Mouse (Mus musculus): Measurements from ENCODE around the gene Eef1g. TPM values are rescaled to one million over a fixed set of nuclear protein-coding genes. Genes with fewer than 3 reads are reported as not detected.

Gene Eef1g
- polyA plus RNA-seq, 1 experiment: 5.4 TPM

DNA sequence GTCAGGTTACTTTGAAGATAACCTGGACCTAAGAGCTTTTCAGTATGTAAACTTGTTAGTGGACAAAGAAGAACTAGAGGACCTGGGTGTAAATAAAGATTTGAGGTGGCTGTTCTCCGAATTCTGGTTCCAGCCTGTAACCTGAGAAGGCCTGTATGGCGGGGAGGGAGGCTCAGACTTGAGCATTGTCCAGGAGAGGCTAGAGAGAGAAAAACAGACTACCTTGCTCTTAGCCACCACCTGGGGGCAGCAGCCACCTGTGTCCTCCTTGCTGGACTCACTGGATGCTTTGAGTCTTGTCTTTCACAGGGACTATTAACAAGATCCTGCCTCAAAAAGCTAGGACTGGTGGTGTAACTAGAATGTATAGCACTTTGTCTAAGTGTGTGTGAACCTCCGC lies 9.7 kb downstream of the Eef1g start:
- Histone ChIP-seq H3K27me3 (ENCODE audit: control insufficient read depth) (no peaks in the 10 kb centered on the region), H3K36me3 (ENCODE audit: control insufficient read depth) (peaks cover 97% of the 10 kb centered on the region), H3K9me3 (ENCODE audit: control insufficient read depth, low read length) (no peaks in the 10 kb centered on the region), H3K4me1 (ENCODE audit: control insufficient read depth) (peaks cover 5% of the 10 kb centered on the region), H3K4me3 (replicated peaks) (no peak overlapping the region)
- TF ChIP-seq GATA1 (IDR thresholded peaks at IDR 0.05; ENCODE audit: low read length) (no peak), TAL1 (IDR thresholded peaks at IDR 0.05; ENCODE audit: low read length) (no peak)

DNA sequence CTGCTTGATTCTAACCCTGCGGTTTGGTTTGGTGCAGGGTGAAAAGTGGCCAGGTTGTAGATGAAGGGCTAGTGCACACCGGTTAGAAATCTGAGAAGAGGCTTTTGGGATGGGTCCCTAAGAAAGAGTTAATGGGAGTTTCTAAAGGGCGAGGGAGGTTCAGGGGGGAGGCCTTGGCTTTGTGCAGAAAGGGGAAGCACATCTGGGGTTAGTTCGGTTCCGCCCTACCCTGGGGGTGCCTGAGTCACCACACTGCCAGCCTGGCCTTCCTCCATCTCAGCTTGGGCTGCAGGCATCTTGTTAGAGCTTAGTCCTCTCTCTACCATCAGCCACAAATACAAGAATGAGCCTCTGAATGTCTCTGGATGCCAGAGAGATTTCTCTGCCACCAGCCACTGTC lies 13.9 kb downstream of the Eef1g start:
- H3K27me3 ChIP-seq (ENCODE audit: control insufficient read depth): peaks cover 6% of the 10 kb centered on the region
- no peaks in the 10 kb centered on the region for H3K9me3 ChIP-seq (ENCODE audit: control insufficient read depth, low read length)
- H3K4me1 ChIP-seq (ENCODE audit: control insufficient read depth): peaks cover 20% of the 10 kb centered on the region
- TF ChIP-seq GATA1 (IDR thresholded peaks at IDR 0.05; ENCODE audit: low read length): no peak
- TF ChIP-seq TAL1 (IDR thresholded peaks at IDR 0.05; ENCODE audit: low read length): no peak
- H3K4me3 ChIP-seq (replicated peaks): no peak overlapping the region
- H3K36me3 ChIP-seq (ENCODE audit: control insufficient read depth): peaks cover 60% of the 10 kb centered on the region

DNA sequence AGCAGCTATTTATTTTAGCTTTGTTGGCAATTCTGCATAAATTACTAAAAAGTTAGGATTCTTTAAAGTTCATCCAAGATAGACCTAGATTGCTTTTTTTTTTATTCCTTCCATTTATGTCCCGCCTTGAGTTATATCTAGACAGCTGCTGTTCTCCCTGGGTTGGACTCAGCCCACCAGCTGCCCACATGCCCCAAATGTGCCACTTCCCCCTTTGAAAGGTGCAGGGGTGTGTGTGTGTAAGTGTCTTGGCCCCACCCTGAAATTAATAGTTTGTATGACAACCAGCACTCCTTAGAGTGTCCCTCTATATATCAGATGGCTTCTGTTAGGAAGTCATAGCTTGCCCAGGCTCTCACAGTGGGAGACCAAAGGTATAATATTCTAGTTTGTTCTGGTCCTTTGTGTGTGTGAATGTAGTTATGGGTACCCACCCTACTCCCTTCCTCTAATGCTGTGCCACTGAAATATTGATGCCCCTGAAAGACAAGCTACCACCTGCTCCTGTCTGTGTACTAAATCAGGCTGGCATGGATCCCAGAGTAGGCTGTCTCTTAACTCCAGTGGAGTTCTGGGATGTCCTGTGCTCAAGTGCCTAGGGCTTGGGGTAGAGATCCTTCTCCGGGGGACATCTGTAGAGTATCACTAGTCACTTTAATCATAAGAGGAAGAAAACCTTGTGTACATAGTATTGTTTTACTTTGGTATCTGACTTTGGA lies 14.8 kb downstream of the Eef1g start:
- Histone ChIP-seq H3K36me3 (ENCODE audit: control insufficient read depth) (peaks cover 52% of the 10 kb centered on the region), H3K4me1 (ENCODE audit: control insufficient read depth) (peaks cover 20% of the 10 kb centered on the region)

DNA sequence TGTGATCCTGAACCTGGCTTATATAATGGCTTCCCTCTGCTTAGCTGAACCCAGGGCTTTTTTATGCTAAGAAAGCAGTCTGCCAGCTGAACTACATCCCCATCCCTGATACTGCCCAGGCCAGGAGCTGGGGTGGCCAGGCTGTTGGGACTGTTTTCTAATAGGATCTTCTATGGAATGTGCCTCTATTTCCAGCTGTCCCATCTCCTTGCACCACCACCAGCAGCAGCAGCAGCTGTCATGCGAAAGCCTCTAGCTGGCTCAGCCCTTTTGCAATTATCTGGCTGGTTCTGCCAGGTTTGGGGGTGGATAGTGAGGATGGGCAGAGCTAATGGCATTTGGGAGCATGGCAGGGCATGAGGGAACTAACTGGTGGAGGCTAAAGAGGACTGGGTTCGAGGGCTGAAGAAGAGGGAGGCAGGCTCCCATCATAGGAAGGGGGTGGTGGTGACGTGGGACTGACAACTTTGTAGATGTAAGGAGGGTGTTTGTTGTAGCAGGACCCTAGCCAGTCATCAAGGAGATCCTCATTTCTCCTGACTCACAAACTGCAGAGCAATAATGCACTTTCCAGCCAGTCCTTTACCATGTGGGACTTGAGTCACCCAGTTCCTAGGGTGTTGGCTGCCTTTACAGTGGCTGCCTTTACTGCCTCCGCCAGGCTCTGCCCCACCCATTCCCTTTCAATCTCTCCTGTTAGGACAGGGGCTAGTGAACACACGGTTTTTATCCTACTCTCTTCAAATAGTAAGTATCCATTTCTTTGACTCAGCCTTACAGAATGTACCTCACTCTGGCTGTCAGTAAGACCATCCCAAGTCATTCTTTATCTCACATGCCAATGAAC lies 15.7 kb downstream of the Eef1g start:
- H3K36me3 ChIP-seq (ENCODE audit: control insufficient read depth): peaks cover 43% of the 10 kb centered on the region
- H3K27me3 ChIP-seq (ENCODE audit: control insufficient read depth): peaks cover 22% of the 10 kb centered on the region
- TF ChIP-seq TAL1 (IDR thresholded peaks at IDR 0.05; ENCODE audit: low read length) (no peak), GATA1 (IDR thresholded peaks at IDR 0.05; ENCODE audit: low read length) (no peak)
- no peak overlapping the region for H3K4me3 ChIP-seq (replicated peaks)
- no peaks in the 10 kb centered on the region for H3K9me3 ChIP-seq (ENCODE audit: control insufficient read depth, low read length)
- H3K4me1 ChIP-seq (ENCODE audit: control insufficient read depth): peaks cover 20% of the 10 kb centered on the region

More for the DNA sequence above, 14.8 kb downstream of the Eef1g start:
- Histone ChIP-seq H3K9me3 (ENCODE audit: control insufficient read depth, low read length) (no peaks in the 10 kb centered on the region), H3K27me3 (ENCODE audit: control insufficient read depth) (peaks cover 15% of the 10 kb centered on the region), H3K4me3 (replicated peaks) (no peak overlapping the region)
- TF ChIP-seq TAL1 (IDR thresholded peaks at IDR 0.05; ENCODE audit: low read length): no peak
- no peak for TF ChIP-seq GATA1 (IDR thresholded peaks at IDR 0.05; ENCODE audit: low read length)

- H3K27me3 ChIP-seq (ENCODE audit: control insufficient read depth): peaks cover 28% of the 10 kb centered on the region
- peaks cover 20% of the 10 kb centered on the region for H3K4me1 ChIP-seq (ENCODE audit: control insufficient read depth)
- peaks cover 36% of the 10 kb centered on the region for H3K36me3 ChIP-seq (ENCODE audit: control insufficient read depth)
- TF ChIP-seq GATA1 (IDR thresholded peaks at IDR 0.05; ENCODE audit: low read length): no peak
- no peak overlapping the region for H3K4me3 ChIP-seq (replicated peaks)
- no peaks in the 10 kb centered on the region for H3K9me3 ChIP-seq (ENCODE audit: control insufficient read depth, low read length)
Observed at GRCm38 (mm10) chr19:8983150-8983650, 16.4 kb downstream of the Eef1g start.

GRCm38 (mm10) chr19:8984255-8984868 lies 17.5 kb downstream of the Eef1g start:
- peaks cover 27% of the 10 kb centered on the region for H3K4me1 ChIP-seq (ENCODE audit: control insufficient read depth)

DNA sequence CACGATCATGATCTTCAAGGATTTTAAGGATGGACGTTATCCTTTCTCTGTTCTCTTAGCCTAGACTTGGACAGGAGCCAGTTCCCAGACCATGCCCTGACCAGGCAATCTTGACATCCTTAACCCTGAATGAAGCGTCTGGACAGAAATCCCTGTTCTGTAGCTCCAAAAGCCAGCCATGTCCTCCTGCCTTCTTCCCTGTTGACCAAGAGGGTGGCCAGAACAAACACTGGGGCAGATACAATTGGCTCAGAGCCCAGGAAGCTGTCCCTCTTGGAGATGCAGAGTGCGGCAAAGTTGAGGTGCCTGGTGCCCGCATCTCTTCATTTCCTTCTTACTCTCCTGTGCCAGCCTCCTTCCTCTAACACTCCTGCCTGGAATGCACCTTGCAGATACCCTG lies 19.1 kb downstream of the Eef1g start:
- H3K9me3 ChIP-seq (ENCODE audit: control insufficient read depth, low read length): no peaks in the 10 kb centered on the region
- no peak for TF ChIP-seq TAL1 (IDR thresholded peaks at IDR 0.05; ENCODE audit: low read length)
- TF ChIP-seq GATA1 (IDR thresholded peaks at IDR 0.05; ENCODE audit: low read length): no peak
- H3K4me1 ChIP-seq (ENCODE audit: control insufficient read depth): peaks cover 36% of the 10 kb centered on the region
- peaks cover 55% of the 10 kb centered on the region for H3K27me3 ChIP-seq (ENCODE audit: control insufficient read depth)
- peaks cover 10% of the 10 kb centered on the region for H3K36me3 ChIP-seq (ENCODE audit: control insufficient read depth)
- H3K4me3 ChIP-seq (replicated peaks): no peak overlapping the region

More at GRCm38 (mm10) chr19:8984255-8984868, 17.5 kb downstream of the Eef1g start:
- TF ChIP-seq TAL1 (IDR thresholded peaks at IDR 0.05; ENCODE audit: low read length) (no peak), GATA1 (IDR thresholded peaks at IDR 0.05; ENCODE audit: low read length) (no peak)
- peaks cover 40% of the 10 kb centered on the region for H3K27me3 ChIP-seq (ENCODE audit: control insufficient read depth)
- H3K4me3 ChIP-seq (replicated peaks): no peak overlapping the region
- H3K36me3 ChIP-seq (ENCODE audit: control insufficient read depth): peaks cover 24% of the 10 kb centered on the region
- H3K9me3 ChIP-seq (ENCODE audit: control insufficient read depth, low read length): no peaks in the 10 kb centered on the region

DNA sequence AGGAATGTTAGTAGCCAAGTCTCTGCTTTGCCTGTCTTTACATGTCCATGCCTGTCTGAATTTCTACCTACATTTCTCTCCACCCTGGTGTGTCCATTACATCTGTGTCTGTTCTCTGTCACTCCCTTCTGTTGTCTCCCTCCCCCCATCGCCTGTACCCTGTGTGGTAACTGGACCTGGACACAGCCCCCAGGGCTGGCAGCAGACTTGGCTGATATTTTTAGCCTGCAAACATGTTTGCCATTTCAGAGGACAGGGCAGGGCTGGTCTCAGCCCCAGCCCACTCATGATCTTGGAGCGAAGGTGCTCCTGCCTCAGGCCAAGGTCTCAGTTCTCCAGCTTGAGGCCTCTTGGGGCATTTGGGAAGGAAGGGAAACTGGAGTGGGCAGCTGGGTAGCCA lies 21.0 kb downstream of the Eef1g start:
- peaks cover 31% of the 10 kb centered on the region for H3K4me1 ChIP-seq (ENCODE audit: control insufficient read depth)
- no peak for TF ChIP-seq GATA1 (IDR thresholded peaks at IDR 0.05; ENCODE audit: low read length)
- TF ChIP-seq TAL1 (IDR thresholded peaks at IDR 0.05; ENCODE audit: low read length): no peak
- no peaks in the 10 kb centered on the region for H3K9me3 ChIP-seq (ENCODE audit: control insufficient read depth, low read length)
- no peak overlapping the region for H3K4me3 ChIP-seq (replicated peaks)
- peaks cover 66% of the 10 kb centered on the region for H3K27me3 ChIP-seq (ENCODE audit: control insufficient read depth)
- no peaks in the 10 kb centered on the region for H3K36me3 ChIP-seq (ENCODE audit: control insufficient read depth)
